In genomic region chr19:34194132-34194745, GRCm38 (mm10) we compare ENCODE assay signal across 10 mouse cellular contexts. TPM values are rescaled to one million over a fixed set of nuclear protein-coding genes. Genes with fewer than 3 reads are reported as not detected.
DNase-seq lines count a peak whose midpoint lies in the region; ATAC-seq and TF ChIP-seq lines count a peak whose summit lies in the region.
"Had no signal": no experiment of that assay in that cellular context is flagged by ENCODE, and none has a peak within 500 bp of the region (broad histone marks: within the 10 kb centered on the region; RNA-seq: fewer than 3 reads in every experiment).

No protein-coding gene starts in this region.

- no peak overlapping the region for H3K4me3 ChIP-seq in heart, postnatal 0 days (ENCODE audit: low read depth, low read length)
- H3K4me3 ChIP-seq in intestine, embryonic 14.5 days (ENCODE audit: low read depth, low read length): peak overlapping the region; percentile 70; the same call in 1 of the 2 replicates
- H3K4me3 ChIP-seq in kidney, embryonic 14.5 days (ENCODE audit: low read length): no peak overlapping the region

- intact Hi-C loops in heart, postnatal 25 days (cut with DNase I): no loop called here

- no peak overlapping the region for H3K9ac ChIP-seq in heart, postnatal 0 days (replicated peaks; ENCODE audit: low read depth, low read length)
- H3K9ac ChIP-seq in intestine, embryonic 14.5 days (ENCODE audit: low read length): no peak overlapping the region
- no peak overlapping the region for H3K9ac ChIP-seq in kidney, embryonic 14.5 days (ENCODE audit: low read depth, low read length)
- H3K9ac ChIP-seq: heart, embryonic 12.5 days had no signal

- DNase-seq in heart, postnatal 0 days (ENCODE audit: low spot score): no peak
- DNase-seq in heart, postnatal 25 days (ENCODE audit: low spot score): no peak
- DNase-seq in CD4-positive helper T cell, adult 2 months (ENCODE audit: low read depth, low spot score): peak; percentile 32
- DNase-seq in intestine, embryonic 14.5 days (ENCODE audit: low spot score): no peak
- no peak for DNase-seq in kidney, postnatal 10 days
- DNase-seq: adrenal gland, postnatal 25 days had no signal

- no peaks in the 10 kb centered on the region for H3K36me3 ChIP-seq in heart, postnatal 0 days (replicated peaks; ENCODE audit: control insufficient read depth, insufficient read depth, low read length)
- H3K36me3 ChIP-seq in intestine, embryonic 14.5 days (ENCODE audit: control insufficient read depth, insufficient read depth, low read length): no peaks in the 10 kb centered on the region
- H3K36me3 ChIP-seq in kidney, embryonic 14.5 days (ENCODE audit: control insufficient read depth, insufficient read depth, low read length): no peaks in the 10 kb centered on the region
- H3K36me3 ChIP-seq: heart, embryonic 12.5 days had no signal

- no peak for TF ChIP-seq EP300 in heart, postnatal 0 days (IDR thresholded peaks at IDR 0.05; ENCODE audit: low read depth)

- 92% methylated on average over 6 of the region's 6 CpGs for WGBS in heart, postnatal 0 days
- 89% methylated on average over 6 of the region's 6 CpGs for WGBS in intestine, embryonic 14.5 days
- WGBS in kidney, embryonic 14.5 days: 92% methylated on average over 6 of the region's 6 CpGs

- H3K4me2 ChIP-seq in heart, postnatal 0 days (ENCODE audit: low read depth, low read length): peak overlapping the region; percentile 83; the same call in 1 of the 2 replicates
- peak overlapping the region; percentile 98 for H3K4me2 ChIP-seq in intestine, embryonic 14.5 days (ENCODE audit: low read length)
- H3K4me2 ChIP-seq in kidney, embryonic 14.5 days (replicated peaks; ENCODE audit: low read depth, low read length): no peak overlapping the region

- no peaks in the 10 kb centered on the region for H3K9me3 ChIP-seq in heart, postnatal 0 days (replicated peaks; ENCODE audit: control insufficient read depth, low read length)
- H3K9me3 ChIP-seq in intestine, embryonic 14.5 days (ENCODE audit: control insufficient read depth, low read length): no peaks in the 10 kb centered on the region
- no peaks in the 10 kb centered on the region for H3K9me3 ChIP-seq in kidney, embryonic 14.5 days (ENCODE audit: control insufficient read depth, low read length)
- H3K9me3 ChIP-seq: heart, embryonic 12.5 days had no signal

- ATAC-seq in heart, postnatal 0 days (ENCODE audit: insufficient read depth, low read depth): no peak
- ATAC-seq in intestine, embryonic 14.5 days (replicated peaks; ENCODE audit: low FRiP score, low TSS enrichment, low read depth): no peak
- ATAC-seq in megakaryocyte, adult 5-6 weeks (ENCODE audit: poor library complexity, severe bottlenecking): peak; percentile 37
- no peak for ATAC-seq in CD4-positive, CD25-positive, alpha-beta regulatory T cell, adult 4 months
- ATAC-seq in kidney, embryonic 14.5 days (ENCODE audit: low FRiP score, low TSS enrichment): no peak

- H3K4me1 ChIP-seq in heart, postnatal 0 days (ENCODE audit: control insufficient read depth, insufficient read depth): peaks cover 7% of the 10 kb centered on the region; the same call in 1 of the 2 replicates
- H3K4me1 ChIP-seq in intestine, embryonic 14.5 days (replicated peaks; ENCODE audit: control insufficient read depth, insufficient read depth, low read length): peaks cover 15% of the 10 kb centered on the region
- H3K4me1 ChIP-seq in kidney, embryonic 14.5 days (ENCODE audit: control insufficient read depth, insufficient read depth, low read length): no peaks in the 10 kb centered on the region
- H3K4me1 ChIP-seq: heart, embryonic 12.5 days had no signal

- TF ChIP-seq CTCF in heart, postnatal 0 days (IDR thresholded peaks at IDR 0.05; ENCODE audit: low read depth): no peak

- H3K27ac ChIP-seq in heart, postnatal 0 days (ENCODE audit: low read depth): no peak overlapping the region
- no peak overlapping the region for H3K27ac ChIP-seq in intestine, embryonic 14.5 days (ENCODE audit: low read depth)
- H3K27ac ChIP-seq in kidney, embryonic 14.5 days (ENCODE audit: low read depth, low read length): no peak overlapping the region

- no peaks in the 10 kb centered on the region for H3K27me3 ChIP-seq in heart, postnatal 0 days (ENCODE audit: control insufficient read depth, insufficient read depth, low read length)
- no peaks in the 10 kb centered on the region for H3K27me3 ChIP-seq in intestine, embryonic 14.5 days (replicated peaks; ENCODE audit: control insufficient read depth, insufficient read depth, low read length)
- H3K27me3 ChIP-seq in kidney, embryonic 14.5 days (ENCODE audit: control insufficient read depth, insufficient read depth, low read length): no peaks in the 10 kb centered on the region
- H3K27me3 ChIP-seq: heart, embryonic 12.5 days had no signal

RNA-seq across cellular contexts. Expression of gene Stambpl1, which starts 2.2 kb away (rescaled TPM):
- total RNA-seq in heart, postnatal 0 days (2014; rRNA removed; ENCODE audit: low replicate concordance): 9.4 and 9.9 TPM in 2 replicates
- 7.2 and 7.4 TPM in 2 replicates for polyA plus RNA-seq in heart, postnatal 0 days (2015; fragmentation: Nextera tagmentation; extraction: Ambion mirVana)
- total RNA-seq in heart, postnatal 25 days (2021): 1 to 10 TPM; 3.3 to 3.6 TPM
- 14.6 and 17.0 TPM in 2 replicates for polyA plus RNA-seq in intestine, embryonic 14.5 days (2014; fragmentation: Nextera tagmentation; extraction: Ambion mirVana)
- 29.4 and 32.4 TPM in 2 replicates for total RNA-seq in megakaryocyte, adult 5-6 weeks (2015)
- total RNA-seq in megakaryocyte, adult 5-6 weeks (2017): 22.0 and 24.0 TPM in 2 replicates
- polyA plus RNA-seq in CD4-positive, CD25-positive, alpha-beta regulatory T cell, adult 4 months (2017; shearing (Covaris generic)): 100 to 1,000 TPM in 1 of 2 experiments, 10 to 100 TPM in 1; 87.6 to 100 TPM
- 4.6 and 5.5 TPM in 2 replicates for polyA plus RNA-seq in kidney, embryonic 14.5 days (2014; fragmentation: Nextera tagmentation; extraction: Ambion mirVana)

RNA-seq across cellular contexts. Expression of gene Ankrd22, which starts 28.4 kb away (rescaled TPM):
- total RNA-seq in heart, postnatal 0 days (2014; rRNA removed; ENCODE audit: low replicate concordance): 0.34 TPM in 1 of 2 replicates, not detected in the other
- polyA plus RNA-seq in heart, postnatal 0 days (2015; fragmentation: Nextera tagmentation; extraction: Ambion mirVana): not detected in 2 replicates
- not detected for total RNA-seq in heart, postnatal 25 days (2021)
- 0.94 and 1.6 TPM in 2 replicates for polyA plus RNA-seq in intestine, embryonic 14.5 days (2014; fragmentation: Nextera tagmentation; extraction: Ambion mirVana)
- 23.3 and 30.5 TPM in 2 replicates for total RNA-seq in megakaryocyte, adult 5-6 weeks (2015)
- 14.3 and 24.6 TPM in 2 replicates for total RNA-seq in megakaryocyte, adult 5-6 weeks (2017)
- polyA plus RNA-seq in CD4-positive, CD25-positive, alpha-beta regulatory T cell, adult 4 months (2017; shearing (Covaris generic)): not detected
- polyA plus RNA-seq in kidney, embryonic 14.5 days (2014; fragmentation: Nextera tagmentation; extraction: Ambion mirVana): not detected in 2 replicates
- total RNA-seq: adrenal gland, postnatal 25 days had no signal
- polyA plus RNA-seq: heart, embryonic 12.5 days had no signal
